Mouse (Mus musculus) testis, adult 2 months (tissue): ENCODE measurements around the gene Zscan26. TPM values are rescaled to one million over a fixed set of nuclear protein-coding genes. Genes with fewer than 3 reads are reported as not detected.
"Not testable (repeated sequence)": the region's sequence is repeated elsewhere in the genome, so short reads cannot be mapped to it uniquely, and the experiment has no call there.

ENCODE experiments used
- H3K27ac ChIP-seq: fragments of 200-500 bp; 2 replicates; pipeline ENCODE4 v1.5.1; 2012; ENCODE audit warnings: low read depth, low read length; ENCODE audit not compliant: control insufficient read depth, insufficient read depth
- H3K27me3 ChIP-seq: fragments of 200-500 bp; 2 replicates; pipeline ENCODE4 v1.6.1; 2012; ENCODE audit warnings: mild to moderate bottlenecking, low read length, moderate library complexity; ENCODE audit not compliant: control insufficient read depth, insufficient read depth
- H3K36me3 ChIP-seq: fragments of 200-500 bp; 2 replicates; pipeline ENCODE4 v1.6.1; 2012; ENCODE audit warnings: mild to moderate bottlenecking, low read length; ENCODE audit not compliant: control insufficient read depth, insufficient read depth
- H3K4me1 ChIP-seq: fragments of 200-500 bp; 2 replicates; pipeline ENCODE4 v1.6.1; 2012; ENCODE audit warnings: low read length; ENCODE audit not compliant: control insufficient read depth, insufficient read depth
- H3K4me3 ChIP-seq: fragments of 200-500 bp; 2 replicates; pipeline ENCODE4 v1.5.1; 2012; ENCODE audit warnings: low read depth, mild to moderate bottlenecking, low read length, moderate library complexity, mixed read lengths; ENCODE audit not compliant: control insufficient read depth
- CTCF ChIP-seq: fragments of 200-500 bp; IDR thresholded peaks from 2 replicates; pipeline ENCODE4 v1.5.1; 2012; ENCODE audit warnings: low read depth, mild to moderate bottlenecking, inconsistent platforms, low read length, moderate library complexity; ENCODE audit not compliant: control insufficient read depth, insufficient read depth, insufficient replicate concordance
- POLR2A ChIP-seq: fragments of 200-500 bp; IDR thresholded peaks from 2 replicates; pipeline ENCODE4 v1.6.1; 2012; ENCODE audit warnings: low read depth, mild to moderate bottlenecking, inconsistent platforms, low read length, moderate library complexity; ENCODE audit not compliant: control insufficient read depth
- polyA plus RNA-seq: library from polyadenylated mRNA; depleted of rRNA; stranded (reverse); fragments of >200 nt; gene quantifications from 2 replicates; pipeline ENCODE4 v1.2.3, GENCODE M21; 2012

The Zscan26 gene
- polyA plus RNA-seq, 1 experiment: 5.2 TPM

- no peak overlapping the region for H3K27ac ChIP-seq
- TF ChIP-seq POLR2A: no peak
- no peak for TF ChIP-seq CTCF
- no peaks in the 10 kb centered on the region for H3K27me3 ChIP-seq
- no peaks in the 10 kb centered on the region; the same call in 1 of the 2 replicates for H3K4me1 ChIP-seq
- no peak overlapping the region for H3K4me3 ChIP-seq
- H3K36me3 ChIP-seq: no peaks in the 10 kb centered on the region
Observed at GRCm38 (mm10) chr13:21472427-21472826, 18.9 kb upstream of the Zscan26 start.

DNA sequence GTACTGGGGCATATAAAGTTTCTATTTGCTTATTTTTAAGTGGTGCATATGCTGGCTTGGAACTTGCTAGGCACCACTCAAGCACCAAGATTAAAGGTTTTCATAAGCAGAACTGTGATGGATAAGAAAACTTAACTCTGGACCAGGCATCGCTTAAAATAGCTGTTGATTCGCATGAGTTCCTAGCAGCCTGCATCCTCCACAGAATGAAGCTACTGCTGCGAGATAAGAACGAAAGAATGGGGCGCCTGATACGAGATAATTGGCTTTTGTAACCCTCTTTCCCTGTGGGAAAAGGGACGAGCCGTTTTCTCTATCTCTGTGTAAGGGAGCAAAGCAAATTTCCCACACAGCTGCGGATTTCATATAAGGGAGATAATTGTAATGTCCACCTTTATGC, 15.6 kb upstream of the Zscan26 start:
- no peaks in the 10 kb centered on the region for H3K36me3 ChIP-seq

DNA sequence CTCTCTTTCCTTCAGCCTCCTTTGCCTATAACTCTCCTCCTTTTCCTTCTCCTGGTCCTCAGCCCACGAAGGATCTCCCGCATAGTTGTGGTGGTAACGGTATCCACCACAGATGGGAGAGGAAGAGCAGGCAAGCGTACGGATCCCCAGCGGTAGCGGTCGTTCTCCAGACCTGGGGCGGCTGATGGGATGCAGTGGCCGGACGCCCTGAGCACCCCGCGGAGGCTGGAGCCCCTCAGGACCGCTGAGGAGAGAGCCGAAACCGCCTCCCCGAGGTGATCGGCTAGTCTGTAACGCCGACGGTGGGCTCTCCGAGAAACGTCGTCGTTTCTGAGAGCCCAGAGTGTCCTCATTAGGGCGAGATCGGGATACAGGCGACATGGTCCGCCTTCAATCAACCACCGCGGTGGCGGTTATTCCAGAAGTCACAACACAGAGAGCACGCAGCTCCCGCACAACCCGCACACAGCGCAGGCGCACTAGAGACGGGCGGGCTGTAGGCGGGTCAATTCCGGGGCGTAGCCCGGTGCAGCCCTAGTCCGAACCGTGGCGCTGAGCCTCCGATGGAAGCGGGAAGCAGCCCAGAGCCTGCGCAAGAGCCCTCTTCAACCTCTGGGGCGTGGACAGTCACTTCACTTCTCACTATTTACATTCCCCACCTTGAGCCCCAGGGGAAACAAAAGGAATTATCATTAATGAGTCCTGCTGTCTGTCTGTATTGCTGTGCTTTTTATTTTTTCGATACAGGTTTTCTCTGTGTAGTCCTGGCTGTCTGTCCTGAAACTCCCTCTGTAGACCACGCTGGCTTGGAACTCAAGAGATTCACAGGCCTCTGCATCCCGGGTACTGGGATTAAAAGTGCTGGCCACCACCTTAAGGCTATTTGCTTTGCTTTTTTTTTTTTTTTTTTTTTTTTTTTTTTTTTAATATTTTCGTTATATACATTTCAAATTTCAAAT, 14.8 kb upstream of the Zscan26 start, which contains the start of gene Nkapl:
Gene Nkapl, minus strand, starts transcription at position 449 of the 959 bp plus-strand sequence.
- H3K27me3 ChIP-seq: no peaks in the 10 kb centered on the region
- H3K4me3 ChIP-seq: peak within 1 kb of the TSS; percentile 96
- peak within 1 kb of the TSS; percentile 97 for H3K27ac ChIP-seq
- TF ChIP-seq CTCF (no peak), POLR2A (peak; percentile 94)
- H3K4me1 ChIP-seq: peaks cover 3% of the 10 kb centered on the region; the same call in 1 of the 2 replicates
- no peaks in the 10 kb centered on the region for H3K36me3 ChIP-seq

More for the DNA sequence above, 15.6 kb upstream of the Zscan26 start:
- no peaks in the 10 kb centered on the region for H3K27me3 ChIP-seq
- no peak for TF ChIP-seq CTCF
- no peak for TF ChIP-seq POLR2A
- no peak overlapping the region for H3K27ac ChIP-seq
- H3K4me3 ChIP-seq: no peak overlapping the region
- peaks cover 3% of the 10 kb centered on the region; the same call in 1 of the 2 replicates for H3K4me1 ChIP-seq

DNA sequence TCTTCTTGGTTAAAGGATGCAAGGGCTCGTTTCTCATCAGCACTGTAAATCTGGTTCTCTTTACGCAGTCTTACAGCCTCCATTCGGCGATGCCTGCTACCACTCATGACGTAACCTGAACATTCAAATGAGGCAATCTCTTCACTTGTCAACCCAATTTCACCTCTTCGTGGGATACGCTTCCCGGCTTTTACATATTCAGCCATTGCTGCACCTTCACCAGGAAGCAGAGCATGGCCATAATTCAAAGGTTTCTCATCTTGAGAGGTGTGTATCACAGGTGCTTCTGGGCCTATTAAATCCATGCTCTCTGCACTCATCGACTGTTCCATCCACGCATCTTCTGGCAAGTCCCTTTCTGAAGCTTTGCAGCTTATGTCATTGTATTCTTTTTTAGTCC, 13.8 kb upstream of the Zscan26 start:
- Histone ChIP-seq H3K4me3 (peak overlapping the region; percentile 64), H3K27me3 (no peaks in the 10 kb centered on the region), H3K4me1 (peaks cover 3% of the 10 kb centered on the region; the same call in 1 of the 2 replicates), H3K27ac (no peak overlapping the region), H3K36me3 (no peaks in the 10 kb centered on the region)
- TF ChIP-seq CTCF: no peak
- no peak for TF ChIP-seq POLR2A

- H3K36me3 ChIP-seq, H3K4me3 ChIP-seq: not testable (repeated sequence)
Observed at GRCm38 (mm10) chr13:21462516-21462915, 9.0 kb upstream of the Zscan26 start.

DNA sequence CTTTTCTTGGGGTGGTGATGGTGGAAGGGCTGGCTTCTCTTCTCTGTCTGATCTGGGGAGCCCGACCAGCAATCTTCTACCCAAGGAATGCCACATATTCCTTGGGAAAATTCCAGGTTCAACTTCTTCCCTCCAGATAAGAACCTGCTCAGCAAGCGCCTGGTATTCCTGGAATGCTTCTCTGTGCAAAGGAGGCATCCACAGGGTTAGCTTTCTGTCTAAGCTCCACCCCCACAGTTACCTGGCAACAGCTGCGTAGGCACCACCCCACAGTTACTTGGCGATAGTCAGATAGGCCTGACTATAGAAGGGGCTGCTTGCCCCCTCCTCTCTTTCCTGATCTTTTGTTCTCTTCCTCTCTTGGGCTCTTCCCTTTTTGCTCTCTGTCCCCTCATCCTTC, 2.8 kb upstream of the Zscan26 start:
- Histone ChIP-seq H3K4me1 (peaks cover 2% of the 10 kb centered on the region), H3K4me3 (no peak overlapping the region), H3K27me3 (no peaks in the 10 kb centered on the region), H3K27ac (no peak overlapping the region), H3K36me3 (no peaks in the 10 kb centered on the region)
- TF ChIP-seq CTCF: no peak
- no peak for TF ChIP-seq POLR2A

More at GRCm38 (mm10) chr13:21462516-21462915, 9.0 kb upstream of the Zscan26 start:
- not testable (repeated sequence) for H3K27me3 ChIP-seq, H3K27ac ChIP-seq, H3K4me1 ChIP-seq

- H3K36me3 ChIP-seq: no peaks in the 10 kb centered on the region
- no peak overlapping the region for H3K4me3 ChIP-seq
- no peak overlapping the region for H3K27ac ChIP-seq
- H3K4me1 ChIP-seq: peaks cover 2% of the 10 kb centered on the region
- TF ChIP-seq POLR2A (no peak), CTCF (no peak)
- no peaks in the 10 kb centered on the region for H3K27me3 ChIP-seq
Observed at GRCm38 (mm10) chr13:21454133-21454532, 603 bp upstream of the Zscan26 start.

DNA sequence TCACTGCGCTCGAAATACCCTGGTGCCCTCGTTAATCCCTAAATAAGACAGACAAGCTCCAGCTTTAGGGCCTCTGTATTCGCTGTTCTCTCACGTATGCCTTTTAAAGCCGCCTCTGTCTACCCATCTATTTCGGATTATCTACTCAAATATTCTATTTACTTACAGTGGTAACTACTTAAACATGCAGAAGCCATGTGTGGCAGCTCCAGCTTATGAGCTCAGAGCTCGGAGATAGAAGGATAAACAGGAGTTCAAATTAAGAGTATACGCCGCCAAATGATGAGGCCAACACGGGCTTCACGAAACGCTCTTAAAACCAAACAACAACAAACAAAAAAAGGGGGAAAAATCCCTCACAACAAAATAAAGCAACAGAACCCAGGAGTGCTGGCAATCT, 488 bp downstream of the Zscan26 start:
- H3K4me3 ChIP-seq: peak overlapping the region; percentile 99
- TF ChIP-seq CTCF (no peak), POLR2A (no peak)

More for the DNA sequence above, 488 bp downstream of the Zscan26 start:
- Histone ChIP-seq H3K27ac (peak overlapping the region; percentile 92), H3K36me3 (no peaks in the 10 kb centered on the region), H3K27me3 (no peaks in the 10 kb centered on the region), H3K4me1 (peaks cover 2% of the 10 kb centered on the region)
